Mouse (Mus musculus) small intestine, adult 2 months (tissue): ENCODE measurements around the gene Ccl9. TPM values are rescaled to one million over a fixed set of nuclear protein-coding genes. Genes with fewer than 3 reads are reported as not detected.

Experiments
- H3K27ac ChIP-seq: fragments of 200-500 bp; 2 replicates; pipeline ENCODE4 v1.5.1; 2012; ENCODE audit warnings: low read depth, low read length, control low read depth, inconsistent platforms; ENCODE audit not compliant: insufficient read depth
- H3K27me3 ChIP-seq: fragments of 200-500 bp; 2 replicates; pipeline ENCODE4 v1.6.1; 2012; ENCODE audit warnings: mild to moderate bottlenecking, moderate library complexity, low read length, inconsistent platforms; ENCODE audit not compliant: control insufficient read depth, insufficient read depth
- H3K36me3 ChIP-seq: fragments of 200-500 bp; 2 replicates; pipeline ENCODE4 v1.6.1; 2012; ENCODE audit warnings: mild to moderate bottlenecking, low read length, control low read depth, inconsistent platforms; ENCODE audit not compliant: control insufficient read depth, insufficient read depth
- H3K4me1 ChIP-seq: fragments of 200-500 bp; 2 replicates; pipeline ENCODE4 v1.6.1; 2012; ENCODE audit warnings: low read length, inconsistent platforms, mixed read lengths; ENCODE audit not compliant: control insufficient read depth, insufficient read depth, insufficient read length
- H3K4me3 ChIP-seq: fragments of 200-500 bp; 2 replicates; pipeline ENCODE4 v1.5.1; 2012; ENCODE audit warnings: low read depth, mild to moderate bottlenecking, control low read depth, inconsistent platforms, low read length, moderate library complexity
- CTCF ChIP-seq: fragments of 200-500 bp; IDR thresholded peaks from 2 replicates; pipeline ENCODE4 v1.5.1; 2012; ENCODE audit warnings: low read depth, mild to moderate bottlenecking, control low read depth, inconsistent platforms, low read length, moderate library complexity, mixed read lengths; ENCODE audit not compliant: insufficient replicate concordance, insufficient read length; ENCODE audit errors: extremely low read depth
- POLR2A ChIP-seq: fragments of 200-500 bp; IDR thresholded peaks from 2 replicates; pipeline ENCODE4 v1.6.1; 2012; ENCODE audit warnings: low read depth, mild to moderate bottlenecking, control low read depth, inconsistent platforms, low read length, moderate library complexity
- WGBS: fragments of 180-500 bp; shearing (Covaris S2); methylation state at CpG from one replicate; pipeline ENCODE4 v1.1.7; 2018; 5-methylcytosine and 5-hydroxymethylcytosine counted together
- polyA plus RNA-seq: library from polyadenylated mRNA; depleted of rRNA; stranded (reverse); fragments of >200 nt; gene quantifications from 2 replicates; pipeline ENCODE4 v1.2.3, GENCODE M21; 2012; rRNA removed

Gene Ccl9
- polyA plus RNA-seq, 1 experiment, result 3.7 TPM

DNA sequence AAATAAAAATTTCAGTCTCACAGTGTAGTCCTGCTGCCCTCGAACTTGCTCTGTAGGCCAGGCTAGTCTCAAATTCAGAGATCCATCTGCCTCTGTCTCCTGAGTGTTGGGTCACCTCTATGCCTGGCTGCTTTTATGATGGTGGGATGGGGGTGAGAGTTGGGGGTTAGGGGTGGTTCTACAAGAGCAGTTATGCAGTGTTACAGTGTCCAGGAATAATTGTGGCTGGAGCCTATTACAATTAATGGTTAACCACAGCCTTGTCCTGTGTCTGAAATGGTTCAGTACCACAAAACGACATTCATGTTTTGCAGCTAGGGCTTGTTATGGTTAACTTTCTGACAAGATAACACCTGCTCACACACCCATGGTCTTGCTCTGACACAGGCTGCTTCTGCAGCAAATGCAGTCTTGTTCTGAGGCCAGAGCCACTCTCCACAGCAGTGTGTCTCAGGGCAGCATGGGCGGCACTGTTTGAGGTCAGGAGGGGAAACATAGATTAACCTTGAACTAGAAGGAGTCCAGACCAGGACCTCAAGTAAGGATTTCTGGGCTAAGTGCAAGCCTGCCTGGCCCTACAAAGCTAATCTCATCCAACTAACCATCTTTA, 39.6 kb downstream of the Ccl9 start:
- Histone ChIP-seq H3K27me3 (no peaks in the 10 kb centered on the region), H3K27ac (no peak overlapping the region), H3K4me1 (peaks cover 10% of the 10 kb centered on the region), H3K36me3 (no peaks in the 10 kb centered on the region), H3K4me3 (no peak overlapping the region)
- TF ChIP-seq POLR2A, result no peak
- no peak for TF ChIP-seq CTCF
- WGBS, result 65% methylated on average over 3 of the region's 3 CpGs

DNA sequence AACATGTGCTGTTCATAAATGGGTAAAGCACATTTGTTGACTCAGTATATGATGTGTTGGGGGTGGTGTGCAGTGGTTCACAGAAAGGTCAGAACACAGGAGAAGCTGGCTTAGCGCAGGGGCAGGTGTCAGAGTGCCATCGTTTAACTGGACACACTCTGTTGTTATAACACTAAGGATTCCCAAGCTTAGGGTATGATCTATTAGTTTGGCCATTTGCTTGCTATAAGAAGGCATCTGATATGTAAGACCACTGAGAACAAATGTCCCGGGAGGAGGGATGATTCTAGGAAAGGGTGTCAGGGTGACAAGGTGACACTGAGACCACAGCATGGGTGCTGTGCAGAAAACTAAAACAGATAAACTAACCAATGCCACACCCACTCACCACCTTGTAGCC, 41.6 kb downstream of the Ccl9 start:
- no peaks in the 10 kb centered on the region for H3K36me3 ChIP-seq
- H3K27ac ChIP-seq, result no peak overlapping the region
- H3K4me3 ChIP-seq, result no peak overlapping the region
- peaks cover 10% of the 10 kb centered on the region for H3K4me1 ChIP-seq
- no peaks in the 10 kb centered on the region for H3K27me3 ChIP-seq
- WGBS, result 65% methylated on average over 3 of the region's 3 CpGs
- no peak for TF ChIP-seq POLR2A
- TF ChIP-seq CTCF, result no peak

DNA sequence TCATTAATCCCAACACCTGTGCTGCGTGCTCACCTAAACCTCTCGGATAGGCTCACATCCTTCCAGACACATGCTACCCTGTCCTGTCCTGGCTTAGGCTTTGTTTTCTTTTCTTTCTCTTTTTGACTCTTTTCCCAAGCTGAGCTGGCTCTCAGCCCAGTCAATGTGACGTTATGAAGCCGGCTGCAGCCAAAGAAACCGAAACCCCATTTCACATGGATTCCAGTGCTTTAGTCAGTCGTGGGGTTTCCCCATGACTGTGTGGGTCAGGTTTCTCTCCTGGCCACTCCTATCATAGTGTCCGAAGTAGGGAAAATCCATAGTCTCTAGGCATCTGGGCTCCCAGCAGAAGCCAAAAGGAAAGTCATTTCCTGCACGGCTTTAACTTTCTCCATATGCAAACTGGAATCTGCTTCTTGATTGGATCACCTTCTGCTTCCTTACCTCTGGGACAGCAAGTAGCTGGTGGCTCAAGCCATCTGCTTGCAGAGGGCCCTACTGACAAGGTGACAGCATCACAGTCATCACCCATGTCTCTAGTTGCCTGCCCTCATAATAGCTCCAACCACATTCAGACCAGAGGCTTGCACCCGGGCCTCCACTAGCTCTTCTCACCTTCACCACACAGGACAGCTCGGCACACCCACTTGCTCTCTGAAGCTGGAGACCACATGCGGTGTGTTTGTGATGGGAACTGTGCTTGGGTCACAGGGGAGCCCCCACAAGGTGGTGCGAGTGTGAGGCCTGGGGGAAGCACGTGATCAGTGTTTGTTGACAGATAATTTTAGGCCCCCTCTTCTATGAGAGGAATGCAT, 43.6 kb downstream of the Ccl9 start:
- H3K27me3 ChIP-seq, result no peaks in the 10 kb centered on the region
- 27% methylated on average over 13 of the region's 13 CpGs for WGBS
- H3K4me1 ChIP-seq, result peaks cover 10% of the 10 kb centered on the region
- peak overlapping the region; percentile 36 for H3K4me3 ChIP-seq
- H3K36me3 ChIP-seq, result no peaks in the 10 kb centered on the region
- H3K27ac ChIP-seq, result peak overlapping the region; percentile 25
- TF ChIP-seq POLR2A (no peak), CTCF (no peak)

DNA sequence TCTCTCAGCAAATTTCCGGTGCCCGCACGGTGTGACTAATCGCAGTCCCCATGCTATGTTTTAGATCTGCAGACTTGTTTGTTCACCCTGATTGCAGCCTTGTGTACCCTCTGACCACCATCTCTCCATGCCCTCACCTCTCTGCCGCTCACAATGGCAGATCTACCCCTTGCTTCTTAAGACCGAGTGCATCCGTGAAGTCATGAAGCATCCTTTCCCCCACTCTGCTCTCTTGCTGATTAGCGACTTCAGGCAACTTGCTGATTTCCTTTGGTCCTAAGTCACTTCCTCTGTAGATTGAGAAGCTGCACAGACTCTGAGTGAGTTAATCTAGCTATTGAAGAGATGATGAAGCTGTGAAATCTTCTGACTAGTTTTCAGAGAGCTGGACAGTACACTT, 44.3 kb downstream of the Ccl9 start:
- H3K4me1 ChIP-seq, result peaks cover 10% of the 10 kb centered on the region

DNA sequence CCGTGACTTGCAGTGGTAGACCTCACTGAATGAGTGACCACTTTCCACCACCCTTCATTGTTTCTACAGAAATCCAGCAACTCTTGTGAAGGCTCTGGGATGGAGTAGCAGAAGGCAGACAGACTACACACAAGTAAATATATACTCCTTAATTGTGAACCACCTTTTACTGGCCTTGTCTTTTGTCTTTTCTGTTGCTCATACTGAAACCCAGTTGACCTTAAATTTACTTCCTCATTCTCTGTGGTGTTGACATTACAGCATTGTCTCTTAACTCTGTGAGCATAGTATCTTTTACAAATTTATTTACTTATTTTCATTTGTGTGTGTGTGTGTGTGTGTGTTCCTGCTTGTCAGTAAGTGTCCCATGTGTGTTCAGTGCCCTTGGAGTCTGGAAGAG, 45.2 kb downstream of the Ccl9 start:
- no peaks in the 10 kb centered on the region for H3K36me3 ChIP-seq
- TF ChIP-seq CTCF (no peak), POLR2A (no peak)
- H3K27me3 ChIP-seq, result no peaks in the 10 kb centered on the region
- H3K27ac ChIP-seq, result 0 out of 2 replicates have a peak overlapping the region, but pooled peaks have one; percentile 26
- H3K4me1 ChIP-seq, result peaks cover 10% of the 10 kb centered on the region
- no peak overlapping the region for H3K4me3 ChIP-seq
- WGBS, result 95% methylated on average over 1 of the region's 1 CpGs

More for the DNA sequence above, 44.3 kb downstream of the Ccl9 start:
- Histone ChIP-seq H3K36me3 (no peaks in the 10 kb centered on the region), H3K4me3 (peak overlapping the region; percentile 36), H3K27ac (peak overlapping the region; percentile 25), H3K27me3 (no peaks in the 10 kb centered on the region)
- 64% methylated on average over 8 of the region's 8 CpGs for WGBS
- TF ChIP-seq POLR2A, result no peak
- no peak for TF ChIP-seq CTCF

DNA sequence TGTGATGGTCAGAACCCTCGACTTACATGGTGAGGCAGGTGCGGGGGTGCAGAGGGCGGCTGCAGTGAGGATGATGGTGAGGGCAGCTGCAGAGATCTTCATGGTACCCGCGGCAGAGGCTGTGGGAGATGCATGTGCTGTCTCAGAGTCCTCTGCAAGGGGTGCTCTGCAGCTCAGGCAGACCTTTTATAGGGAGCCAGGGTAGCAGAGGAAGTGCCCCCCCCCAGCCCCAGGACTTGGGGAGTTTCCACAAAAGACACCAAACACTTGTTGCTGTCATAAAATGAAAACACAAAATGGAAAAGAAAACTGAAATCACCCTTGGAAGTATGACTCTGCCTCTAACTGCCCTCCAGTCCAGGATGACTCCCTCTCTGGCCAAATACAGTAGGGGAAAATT, 48.1 kb downstream of the Ccl9 start, which contains the start of gene Ccl5:
Gene Ccl5, minus strand, starts transcription at position 159 of the 400 bp plus-strand sequence.
- peak within 1 kb of the TSS; percentile 50 for H3K4me3 ChIP-seq
- TF ChIP-seq POLR2A, result no peak
- TF ChIP-seq CTCF, result no peak
- H3K27me3 ChIP-seq, result no peaks in the 10 kb centered on the region
- 84% methylated on average over 5 of the region's 5 CpGs for WGBS
- H3K27ac ChIP-seq, result no peak within 1 kb of the TSS
- H3K4me1 ChIP-seq, result peaks cover 10% of the 10 kb centered on the region
- H3K36me3 ChIP-seq, result no peaks in the 10 kb centered on the region

DNA sequence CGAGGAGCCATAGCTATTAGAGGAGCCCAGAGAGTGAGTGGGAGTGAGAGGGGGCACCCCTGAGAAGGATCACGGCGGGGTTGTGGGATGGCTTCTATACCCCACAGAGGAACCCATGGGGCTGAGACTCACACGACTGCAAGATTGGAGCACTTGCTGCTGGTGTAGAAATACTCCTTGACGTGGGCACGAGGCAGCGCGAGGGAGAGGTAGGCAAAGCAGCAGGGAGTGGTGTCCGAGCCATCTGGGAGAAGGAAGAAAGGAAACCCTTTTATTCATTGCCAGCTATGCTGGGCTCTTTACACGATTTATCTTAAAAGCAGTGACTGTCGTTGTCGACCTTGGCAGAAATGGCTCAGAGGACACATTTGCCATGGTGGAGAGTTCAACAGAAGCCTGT, 49.4 kb downstream of the Ccl9 start:
- Histone ChIP-seq H3K27me3 (no peaks in the 10 kb centered on the region), H3K27ac (no peak overlapping the region), H3K4me3 (peak overlapping the region; percentile 29), H3K4me1 (peaks cover under 1% of the 10 kb centered on the region; the same call in 1 of the 2 replicates), H3K36me3 (no peaks in the 10 kb centered on the region)
- no peak for TF ChIP-seq POLR2A
- TF ChIP-seq CTCF, result no peak
- 78% methylated on average over 12 of the region's 12 CpGs for WGBS

Other genes starting within 250 kb of the Ccl9 start
- 0.80 and 0.93 TPM in 2 replicates for gene Rasl10b, start 169.5 kb downstream of the Ccl9 start, polyA plus RNA-seq
- 0.06 and 0.18 TPM in 2 replicates for gene Gas2l2, start 149.2 kb downstream of the Ccl9 start, polyA plus RNA-seq
- 0.94 and 1.4 TPM in 2 replicates for gene 1700020L24Rik, start 141.0 kb downstream of the Ccl9 start, polyA plus RNA-seq
- gene Mmp28, start 115.6 kb downstream of the Ccl9 start, polyA plus RNA-seq, result 10.5 and 12.0 TPM in 2 replicates
- gene Taf15, start 105.5 kb downstream of the Ccl9 start, polyA plus RNA-seq, result 2.6 and 6.1 TPM in 2 replicates
- not detected in 2 replicates for gene Heatr9, start 56.5 kb downstream of the Ccl9 start, polyA plus RNA-seq
- 828 and 1,080 TPM in 2 replicates for gene Ccl5, start 48.1 kb downstream of the Ccl9 start, polyA plus RNA-seq
- gene Ccl6, start 14.5 kb upstream of the Ccl9 start, polyA plus RNA-seq, result 11.0 and 32.1 TPM in 2 replicates
- not detected in 2 replicates for gene Rpl9-ps1, start 67.0 kb upstream of the Ccl9 start, polyA plus RNA-seq
- gene Ccl3, start 70.7 kb upstream of the Ccl9 start, polyA plus RNA-seq, result 3.6 and 5.0 TPM in 2 replicates
- 2.6 and 10.0 TPM in 2 replicates for gene Ccl4, start 83.9 kb upstream of the Ccl9 start, polyA plus RNA-seq
- gene Wfdc17, start 125.4 kb upstream of the Ccl9 start, polyA plus RNA-seq, result 0.99 and 1.2 TPM in 2 replicates
- gene Wfdc18, start 130.4 kb upstream of the Ccl9 start, polyA plus RNA-seq, result 10.4 TPM in 1 of 2 replicates, not detected in the other
- 0.86 TPM in 1 of 2 replicates, not detected in the other for gene Wfdc21, start 168.3 kb upstream of the Ccl9 start, polyA plus RNA-seq
- 10.3 and 27.4 TPM in 2 replicates for gene Heatr6, start 175.1 kb upstream of the Ccl9 start, polyA plus RNA-seq